Mouse (Mus musculus): ENCODE measurements around the gene Gm21858.
"Not testable (repeated sequence)": the region's sequence is repeated elsewhere in the genome, so short reads cannot be mapped to it uniquely, and the experiment has no call there.

Gene Gm21858

DNA sequence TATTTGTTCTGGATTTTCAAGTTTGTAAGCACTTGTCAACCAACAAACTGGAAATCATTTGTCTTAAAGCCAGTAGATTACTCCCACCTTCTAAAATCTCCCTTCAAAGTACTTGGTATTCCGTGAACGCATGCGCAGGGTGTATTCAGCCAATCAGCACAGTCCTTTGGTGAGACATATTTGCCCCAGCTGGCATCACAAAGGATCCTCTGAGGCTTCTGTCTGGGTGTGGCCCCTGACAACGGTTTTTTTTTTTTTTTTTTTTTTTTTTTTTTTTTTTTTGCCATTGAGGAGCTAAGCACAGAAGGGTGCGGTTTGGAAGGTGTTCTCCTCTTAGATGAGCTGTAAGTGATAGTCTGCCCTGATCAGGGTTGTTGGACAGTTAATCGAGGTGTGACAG lies at the start of gene Gm21858:
TSS of gene Gm21858 (plus strand) at position 301 of the 400 bp plus-strand sequence.
- not testable (repeated sequence) for DNase-seq (ENCODE audit: low spot score)
